In the genomic region with DNA sequence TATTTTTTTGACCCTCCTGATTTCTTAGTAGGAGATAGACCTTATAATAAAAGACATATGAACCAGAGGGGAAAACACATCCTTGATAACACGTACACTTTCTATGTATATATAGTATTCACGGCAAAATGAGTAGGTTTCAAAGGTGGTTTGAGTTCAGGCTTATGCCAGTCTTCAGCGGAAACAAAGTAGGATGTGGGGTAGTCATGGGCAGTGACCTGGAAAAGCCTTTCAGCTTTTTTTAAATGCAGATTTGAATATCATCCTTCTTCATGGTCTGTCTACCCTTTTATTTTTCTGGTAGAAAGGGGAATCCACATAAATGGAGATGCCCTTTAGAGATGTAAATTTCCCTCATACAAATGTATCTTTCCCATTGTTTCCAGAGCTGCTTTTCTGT, we compare ENCODE assay signal across 31 mouse cellular contexts. TPM values are rescaled to one million over a fixed set of nuclear protein-coding genes. Genes with fewer than 3 reads are reported as not detected.
DNase-seq lines count a peak whose midpoint lies in the region; ATAC-seq and TF ChIP-seq lines count a peak whose summit lies in the region.
"Had no signal": no experiment of that assay in that cellular context is flagged by ENCODE, and none has a peak within 500 bp of the region (broad histone marks: within the 10 kb centered on the region; RNA-seq: fewer than 3 reads in every experiment).

No protein-coding gene starts in this region.

- no peaks in the 10 kb centered on the region for H3K27me3 ChIP-seq in hindbrain, embryonic 10.5 days (ENCODE audit: insufficient read depth, poor library complexity, severe bottlenecking)
- H3K27me3 ChIP-seq in hindbrain, embryonic 14.5 days (ENCODE audit: control insufficient read depth, insufficient read depth, low read length): no peaks in the 10 kb centered on the region
- H3K27me3 ChIP-seq in spleen, adult 2 months (ENCODE audit: control insufficient read depth, insufficient read depth, low read length): no peaks in the 10 kb centered on the region
- no peaks in the 10 kb centered on the region for H3K27me3 ChIP-seq in splenic B cell, adult 2 months (ENCODE audit: control insufficient read depth, insufficient read depth, low read length, poor library complexity, severe bottlenecking)
- H3K27me3 ChIP-seq: embryonic facial prominence, embryonic 13.5 days; forebrain, embryonic 13.5 days; heart, embryonic 13.5 days; hindbrain, embryonic 13.5 days; Patski had no signal

- H3K4me2 ChIP-seq in hindbrain, embryonic 14.5 days (replicated peaks): no peak overlapping the region
- H3K4me2 ChIP-seq: embryonic facial prominence, embryonic 13.5 days; forebrain, embryonic 13.5 days; heart, embryonic 13.5 days; hindbrain, embryonic 13.5 days had no signal

- no peak for DNase-seq in hindbrain, embryonic 10.5 days (ENCODE audit: low spot score)
- DNase-seq in hindbrain, embryonic 14.5 days (ENCODE audit: low spot score): no peak
- DNase-seq in spleen, adult 2 months (ENCODE audit: low read depth in 1 of 2, low spot score in 2 of 2): peak; percentile 27 to 42
- no peak for DNase-seq in spleen, postnatal 10 days (ENCODE audit: low spot score in 2 of 2)
- peak; percentile 42 to 59 for DNase-seq in B cell, adult 2 months
- DNase-seq in splenic B cell, adult 2 months (ENCODE audit: low read depth, low spot score): peak; percentile 72
- no peak for DNase-seq in left cerebral cortex, postnatal 36 days (ENCODE audit: low spot score in 2 of 2)
- DNase-seq: adrenal gland, postnatal 10 days; adrenal gland, postnatal 36 days; cerebellum, adult 18-20 months; cerebellum, adult 9-10 months; cerebellum, postnatal 14 days; gastrocnemius, postnatal 25 days; heart, adult 2 months; heart, postnatal 14 days; heart, postnatal 4 days had no signal

- H3K36me3 ChIP-seq in hindbrain, embryonic 10.5 days: no peaks in the 10 kb centered on the region
- no peaks in the 10 kb centered on the region for H3K36me3 ChIP-seq in hindbrain, embryonic 14.5 days (replicated peaks; ENCODE audit: control insufficient read depth, insufficient read depth)
- no peaks in the 10 kb centered on the region for H3K36me3 ChIP-seq in spleen, adult 2 months (ENCODE audit: control insufficient read depth, insufficient read depth, low read length)
- H3K36me3 ChIP-seq in splenic B cell, adult 2 months (ENCODE audit: control insufficient read depth, insufficient read depth, low read length, poor library complexity, severe bottlenecking): no peaks in the 10 kb centered on the region
- H3K36me3 ChIP-seq: embryonic facial prominence, embryonic 10.5 days; embryonic facial prominence, embryonic 13.5 days; G1E; heart, embryonic 10.5 days; heart, embryonic 13.5 days; hindbrain, embryonic 13.5 days had no signal

- TF ChIP-seq POLR2A in spleen, adult 2 months (IDR thresholded peaks at IDR 0.05; ENCODE audit: low read depth, low read length): no peak

- peak overlapping the region; percentile 62 for H3K27ac ChIP-seq in hindbrain, embryonic 10.5 days
- no peak overlapping the region for H3K27ac ChIP-seq in hindbrain, embryonic 14.5 days
- H3K27ac ChIP-seq in spleen, adult 2 months (ENCODE audit: insufficient read depth, low read length): no peak overlapping the region
- H3K27ac ChIP-seq: embryonic facial prominence, embryonic 10.5 days; embryonic facial prominence, embryonic 13.5 days; forebrain, embryonic 13.5 days; heart, adult 2 months; heart, embryonic 10.5 days; heart, embryonic 13.5 days; hindbrain, embryonic 13.5 days had no signal

- peaks cover 16% of the 10 kb centered on the region for H3K4me1 ChIP-seq in hindbrain, embryonic 10.5 days (replicated peaks)
- H3K4me1 ChIP-seq in hindbrain, embryonic 14.5 days (replicated peaks; ENCODE audit: control insufficient read depth, insufficient read depth, low read length): no peaks in the 10 kb centered on the region
- peaks cover 14% of the 10 kb centered on the region for H3K4me1 ChIP-seq in spleen, adult 2 months (ENCODE audit: control insufficient read depth, insufficient read depth, insufficient read length)
- H3K4me1 ChIP-seq: forebrain, embryonic 13.5 days; hindbrain, embryonic 13.5 days had no signal

- no peak overlapping the region for H3K9ac ChIP-seq in hindbrain, embryonic 14.5 days
- H3K9ac ChIP-seq: embryonic facial prominence, embryonic 13.5 days; forebrain, embryonic 13.5 days; heart, embryonic 13.5 days; hindbrain, embryonic 13.5 days had no signal

- intact Hi-C loops in left cerebral cortex, postnatal 36 days (cut with DNase I): no loop called here

- WGBS in hindbrain, embryonic 10.5 days: 42% methylated on average over 3 of the region's 3 CpGs
- WGBS in hindbrain, embryonic 14.5 days: 30% methylated on average over 3 of the region's 3 CpGs
- WGBS in spleen, adult 2 months: 50% methylated on average over 3 of the region's 3 CpGs

- H3K4me3 ChIP-seq in hindbrain, embryonic 10.5 days: no peak overlapping the region
- H3K4me3 ChIP-seq in hindbrain, embryonic 14.5 days (replicated peaks; ENCODE audit: low read length): no peak overlapping the region
- H3K4me3 ChIP-seq in spleen, adult 2 months (ENCODE audit: extremely low read depth, insufficient read depth, insufficient read length): no peak overlapping the region
- H3K4me3 ChIP-seq: embryonic facial prominence, embryonic 10.5 days; embryonic facial prominence, embryonic 13.5 days; erythroblast, embryonic 14.5 days; forebrain, embryonic 13.5 days; heart, adult 2 months; heart, embryonic 10.5 days; heart, embryonic 13.5 days; hindbrain, embryonic 13.5 days had no signal

- TF ChIP-seq CTCF in spleen, adult 2 months (IDR thresholded peaks at IDR 0.05; ENCODE audit: extremely low read depth, insufficient read depth, insufficient read length, insufficient replicate concordance): no peak

- H3K9me3 ChIP-seq in hindbrain, embryonic 10.5 days: no peaks in the 10 kb centered on the region
- no peaks in the 10 kb centered on the region for H3K9me3 ChIP-seq in hindbrain, embryonic 14.5 days (ENCODE audit: control insufficient read depth, low read length)
- H3K9me3 ChIP-seq: embryonic facial prominence, embryonic 10.5 days; embryonic facial prominence, embryonic 13.5 days; forebrain, embryonic 13.5 days; G1E; heart, embryonic 10.5 days; heart, embryonic 13.5 days; hindbrain, embryonic 13.5 days had no signal

- no peak for ATAC-seq in hindbrain, embryonic 14.5 days (ENCODE audit: low FRiP score)
- ATAC-seq: forebrain, embryonic 13.5 days; forebrain, embryonic 16.5 days; intestine, postnatal 0 days; Patski had no signal

RNA-seq across cellular contexts. Expression of a gene that starts 29.8 kb away (rescaled TPM):
- 0.12 TPM in 1 of 2 replicates, not detected in the other for polyA plus RNA-seq in hindbrain, embryonic 10.5 days (2016; fragmentation: Nextera tagmentation; extraction: Ambion mirVana)
- not detected in 2 replicates for polyA plus RNA-seq in hindbrain, embryonic 14.5 days (2014; fragmentation: Nextera tagmentation; extraction: Ambion mirVana)
- not detected in 2 replicates for polyA plus RNA-seq in spleen, adult 2 months (2012; rRNA removed)
- total RNA-seq in left cerebral cortex, postnatal 36 days (2021): not detected
- total RNA-seq: adrenal gland, adult 18-20 months; adrenal gland, postnatal 10 days; adrenal gland, postnatal 36 days; G1E; gastrocnemius, adult 8-10 months; gastrocnemius, postnatal 25 days; heart, adult 2 months; heart, postnatal 14 days; heart, postnatal 4 days had no signal
- polyA plus RNA-seq: embryonic facial prominence, embryonic 10.5 days; embryonic facial prominence, embryonic 13.5 days; erythroblast, embryonic 14.5 days; forebrain, embryonic 13.5 days; forebrain, embryonic 16.5 days; G1E; heart, adult 2 months; heart, embryonic 10.5 days; heart, embryonic 13.5 days; heart, embryonic 16.5 days; hindbrain, embryonic 13.5 days; intestine, embryonic 14.5 days; Patski had no signal

RNA-seq across cellular contexts. Expression of a gene that starts 51.5 kb away (rescaled TPM):
- 3.2 and 3.6 TPM in 2 replicates for polyA plus RNA-seq in hindbrain, embryonic 10.5 days (2016; fragmentation: Nextera tagmentation; extraction: Ambion mirVana)
- 10.4 and 13.2 TPM in 2 replicates for polyA plus RNA-seq in hindbrain, embryonic 14.5 days (2014; fragmentation: Nextera tagmentation; extraction: Ambion mirVana)
- polyA plus RNA-seq in spleen, adult 2 months (2012; rRNA removed): 41.9 and 47.4 TPM in 2 replicates
- 1 to 10 TPM; 3.5 to 7.7 TPM for total RNA-seq in left cerebral cortex, postnatal 36 days (2021)
- polyA plus RNA-seq: G1E had no signal

Comparison
In these comparisons a context has a peak if more than half of its experiments do, and no peak if none do; other contexts are left out.
1. DNase-seq: peak in spleen, adult 2 months (2 of 2), B cell, adult 2 months (2 of 2) and splenic B cell, adult 2 months (single experiment); none in hindbrain, embryonic 10.5 days (single experiment), hindbrain, embryonic 14.5 days (single experiment), spleen, postnatal 10 days (0 of 2) and left cerebral cortex, postnatal 36 days (0 of 2).